Comparison of ENCODE assay signal across 8 mouse cellular contexts in the genomic region with DNA sequence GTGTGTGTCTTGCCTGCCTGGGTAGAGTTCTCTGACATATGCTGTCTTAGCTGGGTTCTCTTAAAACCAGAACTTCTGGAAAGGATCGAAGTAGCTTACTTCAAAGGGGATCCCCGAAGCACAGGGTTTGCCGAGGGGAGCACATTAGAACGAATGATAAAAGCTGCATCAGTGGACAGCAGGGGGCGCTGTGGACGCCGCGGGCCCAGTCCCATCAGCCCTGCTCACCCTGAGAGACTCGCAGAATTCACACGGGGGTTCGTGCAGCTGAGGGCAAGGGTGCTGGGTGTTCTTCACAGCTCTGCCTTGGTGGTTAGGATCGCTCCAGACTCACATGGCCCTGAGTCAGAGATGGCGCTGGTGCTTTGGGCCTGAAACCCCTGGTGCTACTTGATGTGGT.
DNase-seq lines count a peak whose midpoint lies in the region; ATAC-seq and TF ChIP-seq lines count a peak whose summit lies in the region.

No protein-coding gene starts in this region.

- H3K27ac ChIP-seq in cerebellum, adult 2 months (ENCODE audit: insufficient read depth, low read length) = no peak overlapping the region
- no peak overlapping the region for H3K27ac ChIP-seq in limb, embryonic 11.5 days (replicated peaks; ENCODE audit: low read depth, low read length)

- H3K9me3 ChIP-seq in limb, embryonic 11.5 days (ENCODE audit: control insufficient read depth, low read length) = no peaks in the 10 kb centered on the region

- H3K36me3 ChIP-seq in limb, embryonic 11.5 days (ENCODE audit: control insufficient read depth, insufficient read depth, low read length) = no peaks in the 10 kb centered on the region

- no peak overlapping the region for H3K4me3 ChIP-seq in cerebellum, adult 2 months (replicated peaks; ENCODE audit: insufficient read depth, low read depth, low read length)
- H3K4me3 ChIP-seq in limb, embryonic 11.5 days (ENCODE audit: low read depth, low read length) = no peak overlapping the region

- no peak overlapping the region for H3K9ac ChIP-seq in limb, embryonic 11.5 days (ENCODE audit: low read length)

- no peak for ATAC-seq in limb, embryonic 11.5 days (ENCODE audit: insufficient number of reproducible peaks, low FRiP score, low TSS enrichment, low read depth)

- H3K27me3 ChIP-seq in cerebellum, adult 2 months (ENCODE audit: control insufficient read depth, insufficient read depth, low read length) = no peaks in the 10 kb centered on the region
- H3K27me3 ChIP-seq in limb, embryonic 11.5 days (ENCODE audit: control insufficient read depth, insufficient read depth, low read length) = no peaks in the 10 kb centered on the region

- peak; percentile 22; the same call in 1 of the 2 replicates for TF ChIP-seq CTCF in cerebellum, adult 2 months (IDR thresholded peaks at IDR 0.05; ENCODE audit: borderline replicate concordance, insufficient read depth, low read depth, low read length)

- H3K4me2 ChIP-seq in limb, embryonic 11.5 days (ENCODE audit: low read depth, severe bottlenecking) = no peak overlapping the region

- TF ChIP-seq POLR2A in cerebellum, adult 2 months (IDR thresholded peaks at IDR 0.05; ENCODE audit: borderline replicate concordance, insufficient read depth, low read length) = no peak

- no peak for DNase-seq in cerebellum, adult 2 months
- DNase-seq in cerebellum, postnatal 36 days = no peak
- DNase-seq in kidney, postnatal 36 days = peak; percentile 11 to 67
- DNase-seq in kidney, adult 11 months = no peak
- peak; percentile 67 for DNase-seq in WW6 (ENCODE audit: low read depth, low spot score)
- peak; percentile 59 for DNase-seq in limb, embryonic 11.5 days (ENCODE audit: low spot score)
- peak; percentile 68 for DNase-seq in testis, postnatal 10 days (ENCODE audit: low spot score)
- DNase-seq in layer of hippocampus, postnatal 10 days (ENCODE audit: low spot score in 2 of 2) = no peak

- WGBS in cerebellum, adult 2 months = 44% methylated on average over 13 of the region's 13 CpGs
- WGBS in limb, embryonic 11.5 days = 51% methylated on average over 13 of the region's 13 CpGs

- no peaks in the 10 kb centered on the region for H3K4me1 ChIP-seq in cerebellum, adult 2 months (ENCODE audit: control insufficient read depth, insufficient read depth, low read length)
- H3K4me1 ChIP-seq in limb, embryonic 11.5 days (ENCODE audit: control insufficient read depth, insufficient read depth, low read length) = no peaks in the 10 kb centered on the region

Comparison
In these comparisons a context has a peak if more than half of its experiments do, and no peak if none do; other contexts are left out.
1. DNase-seq: peak in kidney, postnatal 36 days (2 of 2), WW6 (single experiment), limb, embryonic 11.5 days (single experiment) and testis, postnatal 10 days (single experiment); none in cerebellum, adult 2 months (0 of 2), cerebellum, postnatal 36 days (0 of 2), kidney, adult 11 months (single experiment) and layer of hippocampus, postnatal 10 days (0 of 2).